Mouse (Mus musculus): ENCODE data around the gene Itgb1bp1. TPM values are rescaled to one million over a fixed set of nuclear protein-coding genes. Genes with fewer than 3 reads are reported as not detected.

Itgb1bp1 gene
- polyA plus RNA-seq, 1 experiment from 2014 or later: 50.2 TPM

GRCm38 (mm10) chr12:21229076-21229918 lies 56.8 kb downstream of the Itgb1bp1 start:
- peak; percentile 23; the same call in 1 of the 2 replicates for ATAC-seq (ENCODE audit: low read depth)
- no peak overlapping the region for H3K9ac ChIP-seq (ENCODE audit: low read length)
- 0 out of 2 replicates have a peak, but pooled peaks cover 6% of the 10 kb centered on the region for H3K36me3 ChIP-seq (ENCODE audit: control insufficient read depth, insufficient read depth, low read length)
- H3K4me1 ChIP-seq (replicated peaks; ENCODE audit: control insufficient read depth, insufficient read depth, low read length): peaks cover 16% of the 10 kb centered on the region
- no peak overlapping the region for H3K4me2 ChIP-seq (ENCODE audit: low read depth, low read length)
- H3K9me3 ChIP-seq (ENCODE audit: control insufficient read depth, low read length): no peaks in the 10 kb centered on the region
- H3K27ac ChIP-seq (ENCODE audit: low read length): no peak overlapping the region
- 68% methylated on average over 17 of the region's 17 CpGs for WGBS
- no peaks in the 10 kb centered on the region for H3K27me3 ChIP-seq (ENCODE audit: control insufficient read depth, insufficient read depth, low read depth, low read length)
- no peak overlapping the region for H3K4me3 ChIP-seq (ENCODE audit: low read length)

DNA sequence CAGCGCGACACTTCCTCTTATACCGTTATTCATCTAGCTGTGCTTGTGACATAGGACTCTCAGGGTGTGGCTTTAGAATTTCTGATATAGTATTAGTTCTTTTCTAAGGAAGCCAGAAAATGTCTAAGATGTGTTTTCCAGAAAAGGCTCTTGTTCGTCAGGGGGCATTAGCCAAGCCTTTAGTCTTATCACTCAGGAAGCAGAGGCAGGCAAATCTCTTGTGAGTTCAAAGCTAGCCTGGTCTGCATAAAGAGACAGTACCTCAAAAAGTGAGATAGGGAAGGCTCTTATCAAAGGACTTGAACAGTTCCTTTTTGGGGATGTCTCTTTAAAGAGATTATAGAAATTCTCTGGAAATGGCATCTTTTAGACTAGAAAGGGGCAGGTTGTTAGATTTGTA lies 57.4 kb downstream of the Itgb1bp1 start:
- H3K9ac ChIP-seq (ENCODE audit: low read length): no peak overlapping the region
- WGBS: 87% methylated on average over 4 of the region's 4 CpGs
- ATAC-seq (ENCODE audit: low read depth): no peak
- 0 out of 2 replicates have a peak, but pooled peaks cover 6% of the 10 kb centered on the region for H3K36me3 ChIP-seq (ENCODE audit: control insufficient read depth, insufficient read depth, low read length)
- H3K4me3 ChIP-seq (ENCODE audit: low read length): no peak overlapping the region
- no peak overlapping the region for H3K4me2 ChIP-seq (ENCODE audit: low read depth, low read length)
- no peak overlapping the region for H3K27ac ChIP-seq (ENCODE audit: low read length)
- no peaks in the 10 kb centered on the region for H3K9me3 ChIP-seq (ENCODE audit: control insufficient read depth, low read length)
- H3K27me3 ChIP-seq (ENCODE audit: control insufficient read depth, insufficient read depth, low read depth, low read length): no peaks in the 10 kb centered on the region
- H3K4me1 ChIP-seq (replicated peaks; ENCODE audit: control insufficient read depth, insufficient read depth, low read length): peaks cover 16% of the 10 kb centered on the region

- peak; percentile 77 for ATAC-seq (ENCODE audit: low read depth)
- WGBS: 27% methylated on average over 6 of the region's 6 CpGs
Measured at GRCm38 (mm10) chr12:21227076-21227980, 58.8 kb downstream of the Itgb1bp1 start.

GRCm38 (mm10) chr12:21226316-21226715 lies 59.8 kb downstream of the Itgb1bp1 start:
- Histone ChIP-seq H3K27ac (ENCODE audit: low read length) (peak overlapping the region; percentile 78), H3K4me1 (replicated peaks; ENCODE audit: control insufficient read depth, insufficient read depth, low read length) (peaks cover 16% of the 10 kb centered on the region), H3K9me3 (ENCODE audit: control insufficient read depth, low read length) (no peaks in the 10 kb centered on the region), H3K4me2 (ENCODE audit: low read depth, low read length) (no peak overlapping the region), H3K27me3 (ENCODE audit: control insufficient read depth, insufficient read depth, low read depth, low read length) (no peaks in the 10 kb centered on the region), H3K9ac (ENCODE audit: low read length) (no peak overlapping the region), H3K4me3 (ENCODE audit: low read length) (no peak overlapping the region), H3K36me3 (ENCODE audit: control insufficient read depth, insufficient read depth, low read length) (0 out of 2 replicates have a peak, but pooled peaks cover 6% of the 10 kb centered on the region)
- WGBS: 76% methylated on average over 9 of the region's 9 CpGs
- ATAC-seq (ENCODE audit: low read depth): no peak

More at GRCm38 (mm10) chr12:21227076-21227980, 58.8 kb downstream of the Itgb1bp1 start:
- no peak overlapping the region for H3K4me3 ChIP-seq (ENCODE audit: low read length)
- H3K27ac ChIP-seq (ENCODE audit: low read length): peak overlapping the region; percentile 78
- no peaks in the 10 kb centered on the region for H3K27me3 ChIP-seq (ENCODE audit: control insufficient read depth, insufficient read depth, low read depth, low read length)
- H3K4me1 ChIP-seq (replicated peaks; ENCODE audit: control insufficient read depth, insufficient read depth, low read length): peaks cover 16% of the 10 kb centered on the region
- H3K9me3 ChIP-seq (ENCODE audit: control insufficient read depth, low read length): no peaks in the 10 kb centered on the region
- no peak overlapping the region for H3K4me2 ChIP-seq (ENCODE audit: low read depth, low read length)
- H3K9ac ChIP-seq (ENCODE audit: low read length): no peak overlapping the region
- H3K36me3 ChIP-seq (ENCODE audit: control insufficient read depth, insufficient read depth, low read length): 0 out of 2 replicates have a peak, but pooled peaks cover 6% of the 10 kb centered on the region

- H3K9me3 ChIP-seq (ENCODE audit: control insufficient read depth, low read length): no peaks in the 10 kb centered on the region
- no peak overlapping the region for H3K4me3 ChIP-seq (ENCODE audit: low read length)
- no peak overlapping the region for H3K4me2 ChIP-seq (ENCODE audit: low read depth, low read length)
- peak overlapping the region; percentile 60; the same call in 1 of the 2 replicates for H3K27ac ChIP-seq (ENCODE audit: low read length)
- H3K4me1 ChIP-seq (replicated peaks; ENCODE audit: control insufficient read depth, insufficient read depth, low read length): peaks cover 16% of the 10 kb centered on the region
- ATAC-seq (ENCODE audit: low read depth): peak; percentile 53; the same call in 1 of the 2 replicates
- H3K9ac ChIP-seq (ENCODE audit: low read length): no peak overlapping the region
- no peaks in the 10 kb centered on the region for H3K27me3 ChIP-seq (ENCODE audit: control insufficient read depth, insufficient read depth, low read depth, low read length)
- 71% methylated on average over 8 of the region's 8 CpGs for WGBS
- no peaks in the 10 kb centered on the region for H3K36me3 ChIP-seq (ENCODE audit: control insufficient read depth, insufficient read depth, low read length)
Measured at GRCm38 (mm10) chr12:21225358-21225757, 60.7 kb downstream of the Itgb1bp1 start.

DNA sequence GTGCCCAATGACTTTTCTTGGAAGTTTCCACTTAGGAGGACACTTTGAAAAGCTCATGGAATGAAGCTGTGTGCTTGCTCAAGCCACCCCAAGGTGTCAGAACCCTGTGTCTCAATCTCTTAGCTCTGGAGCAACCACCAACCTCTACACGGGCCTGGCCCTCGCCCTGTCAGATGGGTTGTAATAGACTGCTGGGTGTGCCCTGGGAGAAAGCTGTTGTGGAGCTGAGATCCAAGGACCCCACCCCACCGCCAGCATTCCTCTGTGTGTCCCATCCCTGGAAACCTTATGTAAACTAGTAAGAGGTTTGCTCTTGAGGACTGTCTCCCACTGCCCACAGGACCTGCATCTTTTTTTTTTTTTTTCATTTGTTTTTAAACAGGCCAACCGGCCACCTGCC lies 62.2 kb downstream of the Itgb1bp1 start:
- H3K9ac ChIP-seq (ENCODE audit: low read length): no peak overlapping the region
- no peak for ATAC-seq (ENCODE audit: low read depth)

DNA sequence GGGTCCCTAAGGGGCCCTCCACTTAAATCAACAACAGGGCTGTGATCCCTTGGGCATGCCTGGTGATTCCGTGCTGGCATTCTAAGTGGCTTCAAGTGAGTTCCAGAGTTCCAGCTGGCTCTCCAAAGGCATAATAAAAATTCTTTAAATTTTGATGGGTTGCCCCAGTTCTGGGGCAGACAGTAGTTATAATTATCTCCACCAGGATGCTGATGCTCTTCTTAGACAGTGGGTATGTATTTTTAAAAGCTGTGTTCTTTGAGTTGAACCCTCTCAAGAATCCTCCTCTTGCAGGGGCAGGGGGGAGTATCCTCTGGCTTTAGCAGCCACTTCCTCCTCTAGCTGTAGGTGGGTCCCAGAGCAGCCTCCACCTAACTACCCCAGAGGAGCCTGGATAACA lies 65.5 kb downstream of the Itgb1bp1 start:
- H3K4me1 ChIP-seq (replicated peaks; ENCODE audit: control insufficient read depth, insufficient read depth, low read length): no peaks in the 10 kb centered on the region
- ATAC-seq (ENCODE audit: low read depth): no peak

More for the DNA sequence above, 62.2 kb downstream of the Itgb1bp1 start:
- no peaks in the 10 kb centered on the region for H3K27me3 ChIP-seq (ENCODE audit: control insufficient read depth, insufficient read depth, low read depth, low read length)
- peaks cover 16% of the 10 kb centered on the region for H3K4me1 ChIP-seq (replicated peaks; ENCODE audit: control insufficient read depth, insufficient read depth, low read length)
- H3K4me2 ChIP-seq (ENCODE audit: low read depth, low read length): no peak overlapping the region
- WGBS: 77% methylated on average over 4 of the region's 4 CpGs
- no peaks in the 10 kb centered on the region for H3K36me3 ChIP-seq (ENCODE audit: control insufficient read depth, insufficient read depth, low read length)
- no peaks in the 10 kb centered on the region for H3K9me3 ChIP-seq (ENCODE audit: control insufficient read depth, low read length)
- no peak overlapping the region for H3K4me3 ChIP-seq (ENCODE audit: low read length)
- H3K27ac ChIP-seq (ENCODE audit: low read length): no peak overlapping the region

GRCm38 (mm10) chr12:21217776-21218444 lies 68.2 kb downstream of the Itgb1bp1 start:
- peaks cover 12% of the 10 kb centered on the region for H3K36me3 ChIP-seq (ENCODE audit: control insufficient read depth, insufficient read depth, low read length)
- no peak for ATAC-seq (ENCODE audit: low read depth)
- WGBS: 52% methylated on average over 11 of the region's 11 CpGs

More for the DNA sequence above, 65.5 kb downstream of the Itgb1bp1 start:
- Histone ChIP-seq H3K27me3 (ENCODE audit: control insufficient read depth, insufficient read depth, low read depth, low read length) (no peaks in the 10 kb centered on the region), H3K9me3 (ENCODE audit: control insufficient read depth, low read length) (no peaks in the 10 kb centered on the region), H3K9ac (ENCODE audit: low read length) (no peak overlapping the region), H3K36me3 (ENCODE audit: control insufficient read depth, insufficient read depth, low read length) (peaks cover 8% of the 10 kb centered on the region), H3K4me3 (ENCODE audit: low read length) (no peak overlapping the region), H3K4me2 (ENCODE audit: low read depth, low read length) (no peak overlapping the region), H3K27ac (ENCODE audit: low read length) (no peak overlapping the region)
- WGBS: 50% methylated on average over 1 of the region's 1 CpGs

More at GRCm38 (mm10) chr12:21217776-21218444, 68.2 kb downstream of the Itgb1bp1 start:
- Histone ChIP-seq H3K4me2 (ENCODE audit: low read depth, low read length) (no peak overlapping the region), H3K4me1 (replicated peaks; ENCODE audit: control insufficient read depth, insufficient read depth, low read length) (no peaks in the 10 kb centered on the region), H3K9me3 (ENCODE audit: control insufficient read depth, low read length) (no peaks in the 10 kb centered on the region), H3K27ac (ENCODE audit: low read length) (no peak overlapping the region), H3K9ac (ENCODE audit: low read length) (no peak overlapping the region), H3K4me3 (ENCODE audit: low read length) (no peak overlapping the region), H3K27me3 (ENCODE audit: control insufficient read depth, insufficient read depth, low read depth, low read length) (no peaks in the 10 kb centered on the region)
